Mouse (Mus musculus) hindbrain, postnatal 0 days (tissue): ENCODE results near the gene Sp1. TPM values are rescaled to one million over a fixed set of nuclear protein-coding genes. Genes with fewer than 3 reads are reported as not detected.
A peak's percentile ranks its signal among the peaks of the same experiment; 100 is the strongest.

Experiments used
- ATAC-seq: fragments of 200-750 bp; cut with Nextera tagmentation; 2 replicates; pipeline ENCODE4 v1.8.0; 2017; ENCODE audit warnings: mild to moderate bottlenecking, moderate TSS enrichment, moderate library complexity
- DNase-seq: peaks from one replicate; pipeline ENCODE4 v3.0.0-alpha.2; 2015; ENCODE audit warnings: low spot score
- H3K27ac ChIP-seq: fragments of 300-500 bp; sonication (generic); 2 replicates; pipeline ENCODE4 v1.5.1; 2014; ENCODE audit warnings: mild to moderate bottlenecking
- H3K27me3 ChIP-seq: fragments of 300-500 bp; sonication (generic); 2 replicates; pipeline ENCODE4 v1.6.1; 2014; ENCODE audit warnings: low read length, mixed read lengths; ENCODE audit not compliant: insufficient read depth
- H3K36me3 ChIP-seq: fragments of 300-500 bp; sonication (generic); 2 replicates; pipeline ENCODE4 v1.6.1; 2014; ENCODE audit warnings: low read length, mixed read lengths; ENCODE audit not compliant: insufficient read depth
- H3K4me1 ChIP-seq: fragments of 300-500 bp; sonication (generic); 2 replicates; pipeline ENCODE4 v1.6.1; 2014; ENCODE audit warnings: antibody characterized with exemption, low read length, mixed read lengths; ENCODE audit not compliant: insufficient read depth
- H3K4me2 ChIP-seq: fragments of 300-500 bp; sonication (generic); 2 replicates; pipeline ENCODE4 v1.6.1; 2014; ENCODE audit warnings: low read depth, mild to moderate bottlenecking, low read length, moderate library complexity, mixed read lengths
- H3K4me3 ChIP-seq: fragments of 300-500 bp; sonication (generic); 2 replicates; pipeline ENCODE4 v1.5.1; 2014; ENCODE audit warnings: low read length
- H3K9ac ChIP-seq: fragments of 300-500 bp; sonication (generic); replicated peaks from 2 replicates; pipeline ENCODE4 v1.6.1; 2014; ENCODE audit warnings: mild to moderate bottlenecking, low read length, moderate library complexity, mixed read lengths
- H3K9me3 ChIP-seq: fragments of 300-500 bp; sonication (generic); 2 replicates; pipeline ENCODE4 v1.6.1; 2016; ENCODE audit warnings: low read length, mixed read lengths
- CTCF ChIP-seq: IDR thresholded peaks from 2 replicates; pipeline ENCODE4 v1.5.1; 2016; ENCODE audit warnings: antibody characterized with exemption, control low read depth, low read depth
- WGBS: fragments of 180-500 bp; shearing (Covaris S2); extraction: QIAGEN DNeasy Blood & Tissue Kit; methylation state at CpG from one replicate; pipeline ENCODE4 v1.1.7; 2014; 5-methylcytosine and 5-hydroxymethylcytosine counted together
- polyA plus RNA-seq: library from polyadenylated mRNA; unstranded; fragments of >200 nt; fragmentation: Nextera tagmentation; extraction: Ambion mirVana; gene quantifications from 2 replicates; pipeline ENCODE4 v1.2.1, GENCODE M21; 2015
- total RNA-seq: library from RNA; depleted of rRNA; stranded (reverse); fragments of >200 nt; gene quantifications from 2 replicates; pipeline ENCODE4 v1.2.3, GENCODE M21; 2014

The Sp1 gene
- total and polyA plus RNA-seq, 2 experiments from 2014 or later: 3.0 to 26.0 TPM

- H3K4me1 ChIP-seq: no peaks in the 10 kb centered on the region
- DNase-seq (no peak), ATAC-seq (no peak)
- no peak overlapping the region for H3K9ac ChIP-seq
- TF ChIP-seq CTCF: no peak
- 28% methylated on average over 3 of the region's 3 CpGs for WGBS
- H3K27me3 ChIP-seq: no peaks in the 10 kb centered on the region
- H3K4me3 ChIP-seq: no peak overlapping the region
- no peaks in the 10 kb centered on the region for H3K36me3 ChIP-seq
- H3K9me3 ChIP-seq: no peaks in the 10 kb centered on the region
- no peak overlapping the region for H3K4me2 ChIP-seq
- no peak overlapping the region for H3K27ac ChIP-seq
These were observed 10.9 kb upstream of the Sp1 start for GRCm38 (mm10) chr15:102395061-102395460.

- H3K4me3 ChIP-seq: no peak overlapping the region
- 38% methylated on average over 5 of the region's 5 CpGs for WGBS
- H3K4me2 ChIP-seq: no peak overlapping the region
- H3K9ac ChIP-seq: no peak overlapping the region
- no peaks in the 10 kb centered on the region for H3K9me3 ChIP-seq
- no peak overlapping the region for H3K27ac ChIP-seq
- DNase-seq (no peak), ATAC-seq (no peak)
- H3K36me3 ChIP-seq: no peaks in the 10 kb centered on the region
- H3K27me3 ChIP-seq: no peaks in the 10 kb centered on the region
- H3K4me1 ChIP-seq: no peaks in the 10 kb centered on the region
- TF ChIP-seq CTCF: no peak
These were observed 7.3 kb upstream of the Sp1 start for GRCm38 (mm10) chr15:102398629-102399028.

GRCm38 (mm10) chr15:102399229-102400221, 6.4 kb upstream of the Sp1 start:
- TF ChIP-seq CTCF: no peak

DNA sequence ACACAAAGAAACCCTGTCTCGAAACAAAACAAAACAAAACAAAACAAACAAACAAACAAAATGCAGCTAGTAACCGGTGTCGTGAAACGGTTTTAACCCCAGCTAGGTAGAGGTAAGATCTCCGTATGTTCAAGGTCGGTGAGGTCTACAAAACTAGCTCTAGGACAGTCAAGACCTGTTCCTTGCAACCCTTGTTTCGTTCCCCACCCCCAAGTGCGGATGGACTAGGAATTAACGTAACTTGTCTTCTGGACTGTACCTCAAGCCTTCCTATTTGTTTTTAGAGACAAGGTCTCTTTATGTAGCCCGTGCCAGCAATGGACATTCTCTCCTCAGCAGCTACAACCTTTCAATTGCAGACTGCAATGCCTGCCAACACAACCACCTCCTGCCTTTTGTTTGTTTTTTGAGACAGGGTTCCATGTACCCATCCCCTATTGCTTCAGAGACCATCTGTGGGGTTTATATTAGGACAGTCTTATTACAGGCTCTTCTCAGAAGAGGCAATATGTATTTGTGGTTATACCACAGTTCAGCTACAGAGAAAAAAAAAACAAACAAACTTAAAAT, 5.4 kb upstream of the Sp1 start:
- Histone ChIP-seq H3K9me3 (no peaks in the 10 kb centered on the region), H3K27ac (peak overlapping the region; percentile 65), H3K27me3 (no peaks in the 10 kb centered on the region), H3K4me2 (no peak overlapping the region), H3K36me3 (no peaks in the 10 kb centered on the region), H3K9ac (no peak overlapping the region), H3K4me3 (no peak overlapping the region), H3K4me1 (0 out of 2 replicates have a peak, but pooled peaks cover 4% of the 10 kb centered on the region)
- no peak for ATAC-seq
- 84% methylated on average over 10 of the region's 10 CpGs for WGBS
- no peak for TF ChIP-seq CTCF
- DNase-seq: no peak

More at GRCm38 (mm10) chr15:102399229-102400221, 6.4 kb upstream of the Sp1 start:
- ATAC-seq: peak; percentile 73
- Histone ChIP-seq H3K4me2 (peak overlapping the region; percentile 70), H3K9me3 (no peaks in the 10 kb centered on the region), H3K4me3 (peak overlapping the region; percentile 40), H3K36me3 (no peaks in the 10 kb centered on the region), H3K4me1 (no peaks in the 10 kb centered on the region), H3K9ac (peak overlapping the region; percentile 50), H3K27me3 (no peaks in the 10 kb centered on the region), H3K27ac (peak overlapping the region; percentile 65)
- peak; percentile 67 for DNase-seq
- 6% methylated on average over 34 of the region's 34 CpGs for WGBS

DNA sequence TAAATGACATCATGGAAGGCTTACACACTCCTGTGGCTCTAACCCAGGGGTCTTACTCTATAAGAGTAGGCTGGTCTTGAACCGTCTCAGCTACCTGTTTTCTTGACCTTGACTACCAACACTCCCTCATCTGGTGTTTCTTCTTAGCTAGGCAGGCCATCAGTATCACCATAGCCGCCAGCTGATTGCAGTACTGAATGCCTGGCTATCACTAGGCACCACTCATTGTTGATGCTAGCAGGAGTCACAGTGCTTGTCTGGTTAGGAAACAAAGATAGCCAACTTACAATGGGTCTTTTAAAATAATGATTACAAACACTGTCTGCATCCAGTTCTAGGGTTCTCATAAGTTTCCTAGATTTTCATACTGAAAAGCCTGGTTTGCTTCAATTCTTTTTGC, 4.7 kb upstream of the Sp1 start:
- H3K4me1 ChIP-seq: 0 out of 2 replicates have a peak, but pooled peaks cover 4% of the 10 kb centered on the region
- no peaks in the 10 kb centered on the region for H3K27me3 ChIP-seq
- H3K4me3 ChIP-seq: no peak overlapping the region
- DNase-seq (no peak), ATAC-seq (no peak)
- H3K4me2 ChIP-seq: no peak overlapping the region
- no peaks in the 10 kb centered on the region for H3K36me3 ChIP-seq
- 67% methylated on average over 2 of the region's 2 CpGs for WGBS
- no peak overlapping the region for H3K9ac ChIP-seq
- no peaks in the 10 kb centered on the region for H3K9me3 ChIP-seq
- TF ChIP-seq CTCF: no peak
- no peak overlapping the region for H3K27ac ChIP-seq

- no peaks in the 10 kb centered on the region for H3K27me3 ChIP-seq
- H3K36me3 ChIP-seq: no peaks in the 10 kb centered on the region
- no peak for TF ChIP-seq CTCF
- 100% methylated on average over 3 of the region's 3 CpGs for WGBS
- H3K4me3 ChIP-seq: no peak overlapping the region
- DNase-seq: no peak
- H3K27ac ChIP-seq: no peak overlapping the region
- no peak for ATAC-seq
- H3K9me3 ChIP-seq: no peaks in the 10 kb centered on the region
- 0 out of 2 replicates have a peak, but pooled peaks cover 4% of the 10 kb centered on the region for H3K4me1 ChIP-seq
- no peak overlapping the region for H3K4me2 ChIP-seq
- H3K9ac ChIP-seq: no peak overlapping the region
These were observed 3.7 kb upstream of the Sp1 start for GRCm38 (mm10) chr15:102402210-102402609.
